Comparison of ENCODE assay signal across 19 mouse cellular contexts in the genomic region with DNA sequence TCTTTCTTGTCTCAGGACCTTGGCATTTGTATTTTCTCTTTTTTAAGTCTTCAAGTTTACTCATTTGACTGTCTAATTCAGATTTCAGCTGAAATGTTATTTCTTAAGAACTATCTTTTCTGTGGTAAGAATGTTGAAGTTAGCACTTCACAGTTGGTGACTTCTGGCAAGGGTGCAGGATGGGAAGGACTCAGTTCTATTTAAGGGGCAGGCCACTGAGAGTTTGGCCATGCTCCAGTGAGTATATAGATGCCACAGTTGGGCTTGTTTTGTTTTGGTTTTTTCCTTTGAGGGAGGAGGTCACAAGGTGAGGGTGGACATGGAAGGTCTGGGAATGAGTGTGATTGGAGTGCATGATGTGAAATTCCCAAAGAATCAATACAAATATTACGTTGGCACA.
DNase-seq lines count a peak whose midpoint lies in the region; ATAC-seq and TF ChIP-seq lines count a peak whose summit lies in the region.
"Had no signal": no experiment of that assay in that cellular context is flagged by ENCODE, and none has a peak within 500 bp of the region (broad histone marks: within the 10 kb centered on the region; RNA-seq: fewer than 3 reads in every experiment).

No protein-coding gene starts in this region.

- H3K9ac ChIP-seq in heart, embryonic 15.5 days: no peak overlapping the region
- H3K9ac ChIP-seq in CH12.LX (ENCODE audit: insufficient read depth, low read depth): no peak overlapping the region
- H3K9ac ChIP-seq in liver, postnatal 0 days (replicated peaks): no peak overlapping the region
- H3K9ac ChIP-seq: forebrain, embryonic 13.5 days; forebrain, postnatal 0 days; heart, embryonic 12.5 days; hindbrain, embryonic 15.5 days had no signal

- DNase-seq in cerebellum, adult 2 months: peak; percentile 39 to 63
- DNase-seq in cerebellum, postnatal 4 days (ENCODE audit: low spot score in 2 of 2): no peak
- no peak for DNase-seq in heart, postnatal 4 days
- peak; percentile 38 for DNase-seq in CH12.LX (ENCODE audit: extremely low read depth)
- no peak for DNase-seq in left cerebral cortex, postnatal 25 days (ENCODE audit: low spot score in 2 of 2)
- no peak for DNase-seq in liver, postnatal 0 days
- DNase-seq: adrenal gland, adult 8-10 months; adrenal gland, postnatal 36 days; forebrain, postnatal 0 days; gastrocnemius, postnatal 14 days; heart, adult 2 months; kidney, adult 8-10 months had no signal

- no peak for TF ChIP-seq POLR2A in cerebellum, adult 2 months (IDR thresholded peaks at IDR 0.05; ENCODE audit: borderline replicate concordance, insufficient read depth, low read length)
- no peak for TF ChIP-seq POLR2A in CH12.LX (IDR thresholded peaks at IDR 0.05; ENCODE audit: low read depth, low read length)

- no peak for TF ChIP-seq RAD21 in CH12.LX (IDR thresholded peaks at IDR 0.05; ENCODE audit: low read depth, low read length)

- no peaks in the 10 kb centered on the region for H3K9me3 ChIP-seq in heart, embryonic 15.5 days (replicated peaks)
- peaks cover 7% of the 10 kb centered on the region for H3K9me3 ChIP-seq in CH12.LX (replicated peaks; ENCODE audit: low read length)
- H3K9me3 ChIP-seq in liver, postnatal 0 days (ENCODE audit: low read length): no peaks in the 10 kb centered on the region
- H3K9me3 ChIP-seq: hindbrain, embryonic 15.5 days had no signal

- TF ChIP-seq CTCF in cerebellum, adult 2 months (IDR thresholded peaks at IDR 0.05; ENCODE audit: borderline replicate concordance, insufficient read depth, low read depth, low read length): no peak
- no peak for TF ChIP-seq CTCF in CH12.LX (conservative IDR thresholded peaks at IDR 0.05 in 1 of 2, IDR thresholded peaks at IDR 0.05 in 1 of 2; ENCODE audit: low read depth in 2 of 2, low read length in 2 of 2)
- TF ChIP-seq CTCF in liver, postnatal 0 days (IDR thresholded peaks at IDR 0.05; ENCODE audit: low read depth): no peak

- H3K27ac ChIP-seq in cerebellum, adult 2 months (ENCODE audit: insufficient read depth, low read length): no peak overlapping the region
- 0 out of 2 replicates have a peak overlapping the region, but pooled peaks have one; percentile 2 for H3K27ac ChIP-seq in heart, embryonic 15.5 days
- peak overlapping the region; percentile 41; the same call in 1 of the 2 replicates for H3K27ac ChIP-seq in CH12.LX (ENCODE audit: insufficient read depth, low read depth)
- H3K27ac ChIP-seq in liver, postnatal 0 days (ENCODE audit: low read depth): no peak overlapping the region
- H3K27ac ChIP-seq: embryonic facial prominence, embryonic 10.5 days; forebrain, embryonic 13.5 days; heart, adult 2 months; hindbrain, embryonic 15.5 days had no signal

- 74% methylated on average over 1 of the region's 1 CpGs for WGBS in cerebellum, adult 2 months
- 84% methylated on average over 1 of the region's 1 CpGs for WGBS in heart, embryonic 15.5 days
- 65% methylated on average over 1 of the region's 1 CpGs for WGBS in liver, postnatal 0 days (ENCODE audit: insufficient replicate concordance)

- intact Hi-C loops in left cerebral cortex, postnatal 25 days (cut with DNase I): no loop called here

- no peak overlapping the region for H3K4me3 ChIP-seq in cerebellum, adult 2 months (replicated peaks; ENCODE audit: insufficient read depth, low read depth, low read length)
- H3K4me3 ChIP-seq in heart, embryonic 15.5 days: no peak overlapping the region
- H3K4me3 ChIP-seq in CH12.LX (replicated peaks in 1 of 3; ENCODE audit: low read depth in 2 of 3, low read length in 2 of 3, poor library complexity in 1 of 3): no peak overlapping the region
- H3K4me3 ChIP-seq in liver, postnatal 0 days (ENCODE audit: low read depth, low read length): no peak overlapping the region
- H3K4me3 ChIP-seq: embryonic facial prominence, embryonic 10.5 days; forebrain, embryonic 13.5 days; heart, adult 2 months; heart, embryonic 12.5 days; hindbrain, embryonic 15.5 days had no signal

- no peak overlapping the region for H3K4me2 ChIP-seq in heart, embryonic 15.5 days
- no peak overlapping the region for H3K4me2 ChIP-seq in CH12.LX (ENCODE audit: insufficient read depth, low read depth, poor library complexity, severe bottlenecking)
- no peak overlapping the region for H3K4me2 ChIP-seq in liver, postnatal 0 days (ENCODE audit: low read depth, low read length)
- H3K4me2 ChIP-seq: forebrain, embryonic 13.5 days; heart, embryonic 12.5 days; hindbrain, embryonic 15.5 days had no signal

- in situ Hi-C loops in CH12.LX (cut with MboI; ENCODE audit: low pct_ligation_motif_present, low pct_unique_long_range_greater_than_20kb, low sequenced_read_pairs): no loop called here

- H3K27me3 ChIP-seq in cerebellum, adult 2 months (ENCODE audit: control insufficient read depth, insufficient read depth, low read length): no peaks in the 10 kb centered on the region
- H3K27me3 ChIP-seq in heart, embryonic 15.5 days: no peaks in the 10 kb centered on the region
- H3K27me3 ChIP-seq in CH12.LX (replicated peaks): no peaks in the 10 kb centered on the region
- H3K27me3 ChIP-seq in liver, postnatal 0 days (ENCODE audit: insufficient read depth, low read length): no peaks in the 10 kb centered on the region
- H3K27me3 ChIP-seq: forebrain, embryonic 13.5 days; heart, embryonic 12.5 days; hindbrain, embryonic 15.5 days had no signal

- H3K4me1 ChIP-seq in cerebellum, adult 2 months (ENCODE audit: control insufficient read depth, insufficient read depth, low read length): peaks cover 7% of the 10 kb centered on the region; the same call in 1 of the 2 replicates
- peaks cover 22% of the 10 kb centered on the region for H3K4me1 ChIP-seq in heart, embryonic 15.5 days (replicated peaks)
- peaks cover 15 to 62% of the 10 kb centered on the region in 2 experiments for H3K4me1 ChIP-seq in CH12.LX (ENCODE audit: control insufficient read depth in 1 of 2, insufficient read depth in 2 of 2)
- 0 out of 2 replicates have a peak, but pooled peaks cover 4% of the 10 kb centered on the region for H3K4me1 ChIP-seq in liver, postnatal 0 days (ENCODE audit: insufficient read depth)

- no peaks in the 10 kb centered on the region for H3K36me3 ChIP-seq in heart, embryonic 15.5 days
- H3K36me3 ChIP-seq in CH12.LX (replicated peaks in 1 of 2; ENCODE audit: control insufficient read depth in 1 of 2, insufficient read depth in 1 of 2, low read length in 1 of 2): peaks cover 0 to 16% of the 10 kb centered on the region in 2 experiments
- H3K36me3 ChIP-seq in liver, postnatal 0 days (replicated peaks; ENCODE audit: insufficient read depth, low read length): no peaks in the 10 kb centered on the region
- H3K36me3 ChIP-seq: embryonic facial prominence, embryonic 10.5 days; hindbrain, embryonic 15.5 days had no signal

- H3K79me2 ChIP-seq in CH12.LX (replicated peaks; ENCODE audit: control insufficient read depth, extremely low read depth, insufficient read depth, poor library complexity, severe bottlenecking): peaks cover 13% of the 10 kb centered on the region

- TF ChIP-seq EP300 in CH12.LX (IDR thresholded peaks at IDR 0.05; ENCODE audit: low read length): no peak
- TF ChIP-seq EP300 in liver, postnatal 0 days (IDR thresholded peaks at IDR 0.05; ENCODE audit: low read depth): no peak

- dilution Hi-C loops in CH12.LX (cut with MboI; ENCODE audit: extremely low pct_ligation_motif_present, extremely low pct_unique_long_range_greater_than_20kb, low sequenced_read_pairs): no loop called here

- no peak; the same call in 1 of the 2 replicates for ATAC-seq in heart, embryonic 15.5 days (replicated peaks; ENCODE audit: insufficient number of reproducible peaks, insufficient read depth, low FRiP score, low read depth)
- 0 out of 2 replicates have a peak, but pooled peaks have one; percentile 4 for ATAC-seq in megakaryocyte progenitor cell, adult 5-6 weeks (replicated peaks; ENCODE audit: poor library complexity)
- no peak for ATAC-seq in liver, postnatal 0 days
- ATAC-seq: forebrain, embryonic 13.5 days; forebrain, postnatal 0 days; intestine, embryonic 16.5 days had no signal

TF ChIP-seq in CH12.LX, 34 proteins besides CTCF, POLR2A, EP300 and RAD21:
- peak; percentile 37; the same call in 1 of the 2 replicates for TF ChIP-seq ETS1 (conservative IDR thresholded peaks at IDR 0.05; ENCODE audit: low read depth, low read length)
- TF ChIP-seq MEF2A (IDR thresholded peaks at IDR 0.05; ENCODE audit: borderline replicate concordance, low read depth, low read length): peak; percentile 77; the same call in 1 of the 2 replicates
- peak; percentile 20; the same call in 1 of the 2 replicates for TF ChIP-seq BHLHE40 (IDR thresholded peaks at IDR 0.05; ENCODE audit: low read depth, low read length)
- no peak for TF ChIP-seq ELF1 (IDR thresholded peaks at IDR 0.05; ENCODE audit: low read depth, low read length)
- TF ChIP-seq TCF12 (IDR thresholded peaks at IDR 0.05; ENCODE audit: low read depth, low read length): 0 out of 2 replicates have a peak, but pooled peaks have one; percentile 23
- no peak for TF ChIP-seq GABPA (IDR thresholded peaks at IDR 0.05; ENCODE audit: insufficient replicate concordance, low read depth, low read length)

Comparison
In these comparisons a context has a peak if more than half of its experiments do, and no peak if none do; other contexts are left out.
1. DNase-seq: peak in cerebellum, adult 2 months (2 of 2) and CH12.LX (single experiment); none in cerebellum, postnatal 4 days (0 of 2), heart, postnatal 4 days (single experiment), left cerebral cortex, postnatal 25 days (0 of 2) and liver, postnatal 0 days (single experiment).
2. H3K27ac ChIP-seq: peak in heart, embryonic 15.5 days (single experiment) and CH12.LX (single experiment); none in cerebellum, adult 2 months (single experiment) and liver, postnatal 0 days (single experiment).